Mouse (Mus musculus): ENCODE measurements at regions not wholly inside any gene's neighbourhood (a gene's known extent, or its start where the extent isn't known, plus 50 kb on each side); places are given as distances from the start of the nearest gene placed in this dataset.
A peak's percentile ranks its signal among the peaks of the same experiment; 100 is the strongest.

- ATAC-seq (ENCODE audit: low FRiP score, low read depth), result no peak
- Histone ChIP-seq H3K27ac (replicated peaks) (no peak overlapping the region), H3K9me3 (no peaks in the 10 kb centered on the region), H3K4me3 (no peak overlapping the region), H3K27me3 (no peaks in the 10 kb centered on the region), H3K4me1 (no peaks in the 10 kb centered on the region), H3K9ac (replicated peaks) (no peak overlapping the region), H3K36me3 (no peaks in the 10 kb centered on the region), H3K4me2 (replicated peaks) (no peak overlapping the region)
- WGBS, result 85% methylated on average over 3 of the region's 3 CpGs
Observed at GRCm38 (mm10) chr2:63347562-63347961, 163.5 kb upstream of the Kcnh7 start.

GRCm38 (mm10) chr2:63326750-63327149 is 142.7 kb upstream of the Kcnh7 start:
- Histone ChIP-seq H3K9me3 (no peaks in the 10 kb centered on the region), H3K36me3 (no peaks in the 10 kb centered on the region), H3K4me1 (no peaks in the 10 kb centered on the region), H3K9ac (replicated peaks) (no peak overlapping the region), H3K4me3 (no peak overlapping the region), H3K27me3 (no peaks in the 10 kb centered on the region), H3K27ac (replicated peaks) (no peak overlapping the region), H3K4me2 (replicated peaks) (no peak overlapping the region)
- no peak for ATAC-seq (ENCODE audit: low FRiP score, low read depth)
- WGBS, result 84% methylated on average over 4 of the region's 4 CpGs

- Histone ChIP-seq H3K4me3 (no peak overlapping the region), H3K27me3 (no peaks in the 10 kb centered on the region), H3K4me1 (no peaks in the 10 kb centered on the region), H3K4me2 (replicated peaks) (no peak overlapping the region), H3K27ac (replicated peaks) (no peak overlapping the region), H3K9ac (replicated peaks) (no peak overlapping the region), H3K36me3 (no peaks in the 10 kb centered on the region), H3K9me3 (no peaks in the 10 kb centered on the region)
- no peak for ATAC-seq (ENCODE audit: low FRiP score, low read depth)
Observed at GRCm38 (mm10) chr2:63280911-63281310, 96.8 kb upstream of the Kcnh7 start.

GRCm38 (mm10) chr2:63273799-63274203 is 89.7 kb upstream of the Kcnh7 start:
- Histone ChIP-seq H3K27ac (replicated peaks) (no peak overlapping the region), H3K27me3 (no peaks in the 10 kb centered on the region), H3K4me3 (no peak overlapping the region), H3K9me3 (no peaks in the 10 kb centered on the region), H3K36me3 (no peaks in the 10 kb centered on the region), H3K4me2 (replicated peaks) (no peak overlapping the region), H3K9ac (replicated peaks) (no peak overlapping the region), H3K4me1 (no peaks in the 10 kb centered on the region)
- ATAC-seq (ENCODE audit: low FRiP score, low read depth), result peak; percentile 58
- WGBS, result 46% methylated on average over 3 of the region's 3 CpGs

GRCm38 (mm10) chr2:63246091-63246612 is 62.1 kb upstream of the Kcnh7 start:
- Histone ChIP-seq H3K27ac (replicated peaks) (no peak overlapping the region), H3K4me1 (no peaks in the 10 kb centered on the region), H3K4me3 (no peak overlapping the region), H3K36me3 (no peaks in the 10 kb centered on the region), H3K9ac (replicated peaks) (no peak overlapping the region), H3K27me3 (no peaks in the 10 kb centered on the region), H3K9me3 (no peaks in the 10 kb centered on the region), H3K4me2 (replicated peaks) (no peak overlapping the region)
- 69% methylated on average over 4 of the region's 4 CpGs for WGBS
- no peak for ATAC-seq (ENCODE audit: low FRiP score, low read depth)

- Histone ChIP-seq H3K4me3 (no peak overlapping the region), H3K36me3 (no peaks in the 10 kb centered on the region), H3K27ac (replicated peaks) (no peak overlapping the region), H3K9me3 (no peaks in the 10 kb centered on the region), H3K9ac (replicated peaks) (no peak overlapping the region), H3K4me1 (no peaks in the 10 kb centered on the region), H3K4me2 (replicated peaks) (no peak overlapping the region), H3K27me3 (no peaks in the 10 kb centered on the region)
- WGBS, result 84% methylated on average over 3 of the region's 3 CpGs
- no peak for ATAC-seq (ENCODE audit: low FRiP score, low read depth)
Observed at GRCm38 (mm10) chr2:63239326-63239725, 55.2 kb upstream of the Kcnh7 start.

Data from midbrain, embryonic 12.5 days (tissue).